Mouse (Mus musculus) thymus, adult 2 months (tissue): ENCODE data around the gene Dgkg.

Source experiments
- CTCF ChIP-seq: fragments of 200-500 bp; IDR thresholded peaks from 2 replicates; pipeline ENCODE4 v1.5.1; 2012; ENCODE audit warnings: mild to moderate bottlenecking, control low read depth, low read length, moderate library complexity, borderline replicate concordance; ENCODE audit not compliant: control insufficient read depth, poor library complexity, insufficient read depth; ENCODE audit errors: extremely low read depth
- POLR2A ChIP-seq: fragments of 200-500 bp; IDR thresholded peaks from 2 replicates; pipeline ENCODE4 v1.6.1; 2012; ENCODE audit warnings: mild to moderate bottlenecking, low read length, control low read depth, moderate library complexity; ENCODE audit not compliant: control insufficient read depth, poor library complexity, insufficient read depth; ENCODE audit errors: extremely low read depth

DNA sequence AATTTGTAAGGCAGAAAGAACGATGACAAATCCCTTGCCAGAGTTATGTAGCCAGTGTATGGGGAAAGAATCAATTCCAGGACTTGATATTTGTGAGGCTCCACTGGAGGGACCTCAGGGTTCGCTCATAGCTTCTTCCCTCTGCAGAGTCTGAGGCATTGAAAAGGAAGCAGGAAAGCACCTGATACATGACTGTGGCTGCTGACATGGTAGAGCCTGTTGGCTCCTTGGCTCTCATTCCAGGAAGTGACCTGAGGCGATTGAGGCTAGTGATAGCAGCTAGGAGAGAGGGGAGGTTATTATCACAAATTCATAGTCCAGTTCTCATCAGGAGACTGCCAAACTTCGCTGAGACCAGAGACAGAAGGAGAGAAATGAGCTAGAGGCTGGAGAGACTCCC is 17.1 kb upstream of the Dgkg start:
- TF ChIP-seq POLR2A: no peak
- TF ChIP-seq CTCF: no peak
